Comparison of ENCODE assay signal across 8 mouse cellular contexts in genomic region chr13:38528687-38529294, GRCm38 (mm10). TPM values are rescaled to one million over a fixed set of nuclear protein-coding genes. Genes with fewer than 3 reads are reported as not detected.
DNase-seq lines count a peak whose midpoint lies in the region; ATAC-seq lines count a peak whose summit lies in the region.

Gene Txndc5 (minus strand): TSS chr13:38528824.

- no peaks in the 10 kb centered on the region for H3K36me3 ChIP-seq in intestine, embryonic 14.5 days (ENCODE audit: control insufficient read depth, insufficient read depth, low read length)
- no peaks in the 10 kb centered on the region for H3K36me3 ChIP-seq in lung, embryonic 15.5 days
- H3K36me3 ChIP-seq in stomach, embryonic 14.5 days (ENCODE audit: control insufficient read depth, insufficient read depth, low read length), result no peaks in the 10 kb centered on the region; the same call in 1 of the 2 replicates

- DNase-seq in layer of hippocampus, adult 18-20 months (ENCODE audit: low spot score in 2 of 2), result no peak
- DNase-seq in layer of hippocampus, adult 9-11 months, result no peak
- peak; percentile 32 for DNase-seq in brain, adult 2 months (ENCODE audit: low read depth, low spot score)
- no peak for DNase-seq in gastrocnemius, postnatal 36 days
- DNase-seq in intestine, embryonic 14.5 days (ENCODE audit: low spot score), result no peak

- peak within 1 kb of the TSS; percentile 80 for H3K4me2 ChIP-seq in intestine, embryonic 14.5 days (ENCODE audit: low read length)
- H3K4me2 ChIP-seq in lung, embryonic 15.5 days, result peak within 1 kb of the TSS; percentile 85
- H3K4me2 ChIP-seq in stomach, embryonic 14.5 days (replicated peaks; ENCODE audit: low read depth, low read length), result peak within 1 kb of the TSS; percentile 79

- intact Hi-C loops in gastrocnemius, postnatal 36 days (cut with DNase I), result loop anchor here (5.0 kb wide), 1 partner anchor 54 kb away; no protein-coding TSS in a partner anchor

- WGBS in intestine, embryonic 14.5 days, result 54% methylated on average over 9 of the region's 9 CpGs
- 41% methylated on average over 9 of the region's 9 CpGs for WGBS in lung, embryonic 15.5 days
- 54% methylated on average over 9 of the region's 9 CpGs for WGBS in stomach, embryonic 14.5 days

- no peaks in the 10 kb centered on the region; the same call in 1 of the 2 replicates for H3K27me3 ChIP-seq in intestine, embryonic 14.5 days (replicated peaks; ENCODE audit: control insufficient read depth, insufficient read depth, low read length)
- H3K27me3 ChIP-seq in lung, embryonic 15.5 days, result no peaks in the 10 kb centered on the region
- H3K27me3 ChIP-seq in stomach, embryonic 14.5 days (ENCODE audit: control insufficient read depth, insufficient read depth, low read length), result no peaks in the 10 kb centered on the region

- H3K4me3 ChIP-seq in intestine, embryonic 14.5 days (ENCODE audit: low read depth, low read length), result peak within 1 kb of the TSS; percentile 88
- H3K4me3 ChIP-seq in lung, embryonic 15.5 days, result peak within 1 kb of the TSS; percentile 96
- peak within 1 kb of the TSS; percentile 67 for H3K4me3 ChIP-seq in stomach, embryonic 14.5 days (ENCODE audit: low read depth, low read length)

- peak within 1 kb of the TSS; percentile 90 for H3K9ac ChIP-seq in intestine, embryonic 14.5 days (ENCODE audit: low read length)
- peak within 1 kb of the TSS; percentile 87 for H3K9ac ChIP-seq in lung, embryonic 15.5 days
- H3K9ac ChIP-seq in stomach, embryonic 14.5 days (replicated peaks; ENCODE audit: low read depth, low read length), result peak within 1 kb of the TSS; percentile 77

- peak; percentile 4; the same call in 1 of the 2 replicates for ATAC-seq in intestine, embryonic 14.5 days (replicated peaks; ENCODE audit: low FRiP score, low TSS enrichment, low read depth)
- no peak for ATAC-seq in lung, embryonic 15.5 days (ENCODE audit: borderline replicate concordance, extremely low read depth, low FRiP score, low TSS enrichment)
- ATAC-seq in stomach, embryonic 14.5 days (ENCODE audit: insufficient number of reproducible peaks, insufficient read depth, low FRiP score, low read depth), result no peak
- ATAC-seq in frontal cortex, adult (ENCODE audit: low TSS enrichment), result no peak

- H3K4me1 ChIP-seq in intestine, embryonic 14.5 days (replicated peaks; ENCODE audit: control insufficient read depth, insufficient read depth, low read length), result peaks cover 26% of the 10 kb centered on the region
- peaks cover 34% of the 10 kb centered on the region for H3K4me1 ChIP-seq in lung, embryonic 15.5 days
- peaks cover 22% of the 10 kb centered on the region for H3K4me1 ChIP-seq in stomach, embryonic 14.5 days (ENCODE audit: control insufficient read depth, insufficient read depth, low read length)

- H3K9me3 ChIP-seq in intestine, embryonic 14.5 days (ENCODE audit: control insufficient read depth, low read length), result no peaks in the 10 kb centered on the region
- no peaks in the 10 kb centered on the region for H3K9me3 ChIP-seq in lung, embryonic 15.5 days
- no peaks in the 10 kb centered on the region for H3K9me3 ChIP-seq in stomach, embryonic 14.5 days (ENCODE audit: control insufficient read depth, low read depth, low read length)

- peak within 1 kb of the TSS; percentile 95 for H3K27ac ChIP-seq in intestine, embryonic 14.5 days (ENCODE audit: low read depth)
- H3K27ac ChIP-seq in lung, embryonic 15.5 days, result peak within 1 kb of the TSS; percentile 94
- H3K27ac ChIP-seq in stomach, embryonic 14.5 days (ENCODE audit: low read length), result peak within 1 kb of the TSS; percentile 87

RNA-seq across cellular contexts. Expression of gene Txndc5, which starts in this region (rescaled TPM):
- total RNA-seq in layer of hippocampus, adult 18-20 months (2021), result 10 to 100 TPM; 47.4 to 51.0 TPM
- total RNA-seq in gastrocnemius, postnatal 36 days (2021), result 10 to 100 TPM; 24.4 to 26.8 TPM
- 261 and 275 TPM in 2 replicates for polyA plus RNA-seq in intestine, embryonic 14.5 days (2014; fragmentation: Nextera tagmentation; extraction: Ambion mirVana)
- polyA plus RNA-seq in lung, embryonic 15.5 days (2015; fragmentation: Nextera tagmentation; extraction: Ambion mirVana), result 263 and 264 TPM in 2 replicates
- 237 and 263 TPM in 2 replicates for polyA plus RNA-seq in stomach, embryonic 14.5 days (2014; fragmentation: Nextera tagmentation; extraction: Ambion mirVana)
